Mouse (Mus musculus) myocyte (in vitro differentiated cells): ENCODE data around the gene Smco3. TPM values are rescaled to one million over a fixed set of nuclear protein-coding genes. Genes with fewer than 3 reads are reported as not detected.

Experiments
- H3K27me3 ChIP-seq: one replicate; pipeline ENCODE4 v1.6.1; 2011; ENCODE audit not compliant: control insufficient read depth, insufficient read depth, insufficient read length
- H3K36me3 ChIP-seq: one replicate; pipeline ENCODE4 v1.6.1; 2011; ENCODE audit not compliant: control insufficient read depth, insufficient read depth
- H3K4me2 ChIP-seq: one replicate; pipeline ENCODE4 v1.6.1; 2011; ENCODE audit warnings: low read depth, control low read depth
- H3K4me3 ChIP-seq: one replicate; pipeline ENCODE4 v1.5.1; 2011; ENCODE audit warnings: mild to moderate bottlenecking, control low read depth, moderate library complexity
- H3K79me2 ChIP-seq: one replicate; pipeline ENCODE4 v1.6.1; 2011; ENCODE audit not compliant: control insufficient read depth, insufficient read depth
- H3ac ChIP-seq: one replicate; pipeline ENCODE4 v1.6.1; 2011; ENCODE audit not compliant: control insufficient read depth, insufficient read length
- CEBPB ChIP-seq: IDR thresholded peaks from 2 replicates; pipeline ENCODE4 v1.6.1; 2011; ENCODE audit warnings: mild to moderate bottlenecking, moderate library complexity; ENCODE audit not compliant: poor library complexity, insufficient read depth, severe bottlenecking
- E2F4 ChIP-seq: IDR thresholded peaks from one replicate; pipeline ENCODE4 v1.6.1; 2011; ENCODE audit warnings: mild to moderate bottlenecking, control low read depth, moderate library complexity; ENCODE audit not compliant: insufficient read depth
- MAX ChIP-seq: IDR thresholded peaks from one replicate; pipeline ENCODE4 v1.6.1; 2011; ENCODE audit warnings: low read depth, mild to moderate bottlenecking, control low read depth
- MYOD1 ChIP-seq, 3 experiments: IDR thresholded peaks; one replicate each; pipeline ENCODE4 v1.6.1; 2011; ENCODE audit warnings: control low read depth in 2 of 3, low read depth in 2 of 3, mild to moderate bottlenecking in 2 of 3, moderate library complexity in 1 of 3; ENCODE audit not compliant: insufficient read length in 2 of 3, control insufficient read depth in 1 of 3
- MYOG ChIP-seq, 3 experiments: IDR thresholded peaks; one replicate each; pipeline ENCODE4 v1.6.1; 2011; ENCODE audit warnings: control low read depth in 2 of 3, low read depth in 2 of 3, mild to moderate bottlenecking in 2 of 3; ENCODE audit not compliant: insufficient read length in 2 of 3, control insufficient read depth in 1 of 3, insufficient read depth in 1 of 3
- POLR2A ChIP-seq: IDR thresholded peaks from one replicate; pipeline ENCODE4 v1.6.1; 2011; ENCODE audit warnings: low read depth, mild to moderate bottlenecking, control low read depth, moderate library complexity; ENCODE audit not compliant: insufficient read length
- POLR2AphosphoS2 ChIP-seq: IDR thresholded peaks from one replicate; pipeline ENCODE4 v1.6.1; 2011; ENCODE audit warnings: low read depth, control low read depth; ENCODE audit not compliant: insufficient read length
- REST ChIP-seq: IDR thresholded peaks from one replicate; pipeline ENCODE4 v1.6.1; 2011; ENCODE audit warnings: mild to moderate bottlenecking, control low read depth, moderate library complexity; ENCODE audit not compliant: insufficient read depth, insufficient read length
- SRF ChIP-seq: IDR thresholded peaks from one replicate; pipeline ENCODE4 v1.6.1; 2011; ENCODE audit warnings: low read depth; ENCODE audit not compliant: control insufficient read depth, insufficient read length
- TCF12 ChIP-seq: IDR thresholded peaks from one replicate; pipeline ENCODE4 v1.6.1; 2011; ENCODE audit warnings: mild to moderate bottlenecking, control low read depth; ENCODE audit not compliant: poor library complexity, insufficient read depth, severe bottlenecking
- TCF3 ChIP-seq: IDR thresholded peaks from one replicate; pipeline ENCODE4 v1.6.1; 2011; ENCODE audit warnings: low read depth, control low read depth; ENCODE audit not compliant: insufficient read length
- USF1 ChIP-seq: IDR thresholded peaks from one replicate; pipeline ENCODE4 v1.6.1; 2011; ENCODE audit warnings: low read depth, mild to moderate bottlenecking, control low read depth, moderate library complexity
- polyA plus RNA-seq: library from polyadenylated mRNA; unstranded; fragments of >200 nt; fragmentation: generic; extraction: Trizol; gene quantifications from one replicate; pipeline ENCODE4 v1.2.1, GENCODE M21; 2012; ENCODE audit warnings: missing spikeins

Gene Smco3
- polyA plus RNA-seq, 1 experiment, result 0.12 TPM

GRCm38 (mm10) chr6:136804705-136805408 lies 30.4 kb downstream of the Smco3 start:
- H3K4me3 ChIP-seq, result peak overlapping the region; percentile 53
- no peak for TF ChIP-seq E2F4

GRCm38 (mm10) chr6:136803739-136804633 lies 31.3 kb downstream of the Smco3 start, which contains the start of gene Hist4h4:
Gene Hist4h4 (minus strand): TSS chr6:136804415.
- Histone ChIP-seq H3K36me3 (no peaks in the 10 kb centered on the region), H3ac (peak within 1 kb of the TSS; percentile 17), H3K4me3 (peak within 1 kb of the TSS; percentile 53), H3K4me2 (peak within 1 kb of the TSS; percentile 93), H3K79me2 (peaks cover 3% of the 10 kb centered on the region), H3K27me3 (no peaks in the 10 kb centered on the region)
- no peak for TF ChIP-seq USF1
- TF ChIP-seq POLR2A, result peak; percentile 97
- no peak for TF ChIP-seq MYOD1 (IDR thresholded peaks at IDR 0.05; ENCODE audit: control insufficient read depth in 1 of 3, insufficient read length in 2 of 3, low read depth in 2 of 3)
- no peak for TF ChIP-seq MAX
- 0 out of 2 replicates have a peak, but pooled peaks have one; percentile 26 for TF ChIP-seq CEBPB
- peak; percentile 42 for TF ChIP-seq E2F4
- TF ChIP-seq POLR2AphosphoS2, result peak; percentile 100
- no peak for TF ChIP-seq TCF3
- no peak for TF ChIP-seq SRF
- peak in 1 of 3 experiments; percentile 28 for TF ChIP-seq MYOG (IDR thresholded peaks at IDR 0.05; ENCODE audit: control insufficient read depth in 1 of 3, insufficient read depth in 1 of 3, insufficient read length in 2 of 3, low read depth in 2 of 3)
- peak; percentile 2 for TF ChIP-seq REST
- no peak for TF ChIP-seq TCF12

More at GRCm38 (mm10) chr6:136804705-136805408, 30.4 kb downstream of the Smco3 start:
- no peaks in the 10 kb centered on the region for H3K36me3 ChIP-seq
- H3K79me2 ChIP-seq, result peaks cover 12% of the 10 kb centered on the region
- H3ac ChIP-seq, result peak overlapping the region; percentile 17
- no peaks in the 10 kb centered on the region for H3K27me3 ChIP-seq
- peak overlapping the region; percentile 93 for H3K4me2 ChIP-seq

GRCm38 (mm10) chr6:136803093-136803738 lies 32.0 kb downstream of the Smco3 start:
- no peaks in the 10 kb centered on the region for H3K27me3 ChIP-seq
- H3K36me3 ChIP-seq, result no peaks in the 10 kb centered on the region
- H3K4me2 ChIP-seq, result peak overlapping the region; percentile 93
- TF ChIP-seq SRF (no peak), REST (no peak), E2F4 (no peak), POLR2A (no peak), CEBPB (no peak), MYOG (IDR thresholded peaks at IDR 0.05; ENCODE audit: control insufficient read depth in 1 of 3, insufficient read depth in 1 of 3, insufficient read length in 2 of 3, low read depth in 2 of 3) (no peak), TCF3 (no peak), USF1 (no peak), MAX (no peak), POLR2AphosphoS2 (no peak), TCF12 (no peak), MYOD1 (IDR thresholded peaks at IDR 0.05; ENCODE audit: control insufficient read depth in 1 of 3, insufficient read length in 2 of 3, low read depth in 2 of 3) (no peak)
- peak overlapping the region; percentile 53 for H3K4me3 ChIP-seq
- H3K79me2 ChIP-seq, result no peaks in the 10 kb centered on the region
- peak overlapping the region; percentile 17 for H3ac ChIP-seq

GRCm38 (mm10) chr6:136801274-136801673 lies 34.0 kb downstream of the Smco3 start:
- no peak overlapping the region for H3K4me3 ChIP-seq
- H3K4me2 ChIP-seq, result no peak overlapping the region
- H3K79me2 ChIP-seq, result no peaks in the 10 kb centered on the region
- no peak overlapping the region for H3ac ChIP-seq
- H3K36me3 ChIP-seq, result no peaks in the 10 kb centered on the region
- no peaks in the 10 kb centered on the region for H3K27me3 ChIP-seq
- TF ChIP-seq USF1, result no peak
- TF ChIP-seq POLR2AphosphoS2, result no peak
- no peak for TF ChIP-seq TCF12
- no peak for TF ChIP-seq TCF3
- TF ChIP-seq POLR2A, result no peak
- TF ChIP-seq MYOD1 (IDR thresholded peaks at IDR 0.05; ENCODE audit: control insufficient read depth in 1 of 3, insufficient read length in 2 of 3, low read depth in 2 of 3), result no peak
- TF ChIP-seq E2F4, result no peak
- TF ChIP-seq SRF, result no peak
